Mouse (Mus musculus): ENCODE measurements around the gene Hsd3b7. TPM values are rescaled to one million over a fixed set of nuclear protein-coding genes. Genes with fewer than 3 reads are reported as not detected.
"Not testable (repeated sequence)": the region's sequence is repeated elsewhere in the genome, so short reads cannot be mapped to it uniquely, and the experiment has no call there.

Gene Hsd3b7
- polyA plus RNA-seq, 1 experiment, result 17.3 TPM

DNA sequence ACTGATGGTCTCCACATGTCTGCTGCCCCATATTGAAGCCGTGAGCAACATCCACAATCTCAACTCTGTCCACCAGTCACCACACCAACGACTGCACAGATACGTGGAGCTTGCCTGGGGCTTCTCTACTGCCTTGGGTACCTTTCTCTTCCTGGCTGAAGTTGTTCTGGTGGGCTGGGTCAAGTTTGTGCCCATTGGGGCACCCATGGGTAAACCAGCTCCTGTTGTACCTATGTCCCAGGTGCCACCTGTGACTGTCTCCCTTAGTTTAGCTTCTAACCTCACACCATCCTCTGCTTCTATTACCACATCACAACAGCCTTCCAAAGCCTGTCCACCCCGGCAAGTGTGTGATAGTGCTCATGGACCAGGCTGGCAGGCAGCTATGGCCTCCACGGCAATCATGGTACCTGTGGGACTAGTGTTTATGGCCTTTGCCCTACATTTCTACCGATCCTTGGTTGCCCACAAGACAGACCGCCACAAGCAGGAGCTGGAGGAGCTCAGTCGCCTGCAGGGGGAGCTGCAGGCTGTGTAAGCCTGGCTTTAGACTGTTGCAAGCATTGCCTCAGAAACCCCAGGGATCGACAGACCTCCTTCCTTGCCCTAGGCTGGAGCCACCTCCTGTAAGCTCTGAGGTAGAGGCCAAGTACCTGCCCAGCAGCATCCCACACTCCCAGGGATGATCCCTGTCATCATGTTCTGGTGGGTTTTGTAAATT lies 26.6 kb upstream of the Hsd3b7 start:
- peak in 1 of 2 experiments; percentile 71 for DNase-seq (ENCODE audit: extremely low spot score in 1 of 2, low spot score in 1 of 2)

DNA sequence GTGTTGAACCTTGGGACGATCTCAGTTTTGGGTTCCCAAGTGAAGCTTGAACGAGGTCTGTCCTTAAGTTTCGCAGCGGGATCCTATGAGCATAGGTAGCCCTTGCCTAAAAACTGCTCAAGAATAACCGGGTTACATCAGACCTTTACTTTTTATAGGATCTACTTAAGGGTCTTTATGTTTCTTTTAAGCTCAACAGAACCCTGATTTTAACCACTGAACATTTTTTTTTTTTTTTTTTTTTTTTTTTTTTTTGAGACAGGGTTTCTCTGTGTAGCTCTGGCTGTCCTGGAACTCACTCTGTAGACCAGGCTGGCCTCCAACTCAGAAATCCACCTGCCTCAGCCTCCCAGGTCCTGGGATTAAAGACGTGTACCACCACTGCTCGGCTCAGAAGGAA lies 24.6 kb upstream of the Hsd3b7 start:
- not testable (repeated sequence) for DNase-seq (ENCODE audit: extremely low spot score in 1 of 2, low spot score in 1 of 2)

DNA sequence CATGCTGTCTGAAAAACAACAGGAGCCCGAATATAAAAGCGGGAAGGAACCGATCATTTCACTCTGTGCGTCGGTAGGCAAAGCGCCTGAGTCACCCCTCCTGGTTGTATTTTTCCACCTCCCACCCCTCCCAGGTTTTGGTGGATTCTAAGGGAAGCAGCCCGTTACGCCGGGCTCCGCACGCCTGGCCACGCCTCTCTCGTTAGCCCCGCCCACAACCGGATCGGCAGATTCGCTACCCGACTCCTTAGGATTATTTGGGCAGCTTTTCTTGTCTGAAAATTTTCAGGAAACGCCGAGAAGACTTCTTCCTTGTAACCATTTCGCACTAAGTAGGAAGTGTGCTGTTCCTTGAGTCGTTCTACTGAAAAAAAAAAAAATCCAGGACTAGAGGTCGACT lies 24.0 kb upstream of the Hsd3b7 start, which contains the start of gene Setd1a:
Gene Setd1a (plus strand): TSS at position 245 of the 400 bp plus-strand sequence.
- peak; percentile 79 to 94 for DNase-seq (ENCODE audit: extremely low spot score in 1 of 2, low spot score in 1 of 2)

DNA sequence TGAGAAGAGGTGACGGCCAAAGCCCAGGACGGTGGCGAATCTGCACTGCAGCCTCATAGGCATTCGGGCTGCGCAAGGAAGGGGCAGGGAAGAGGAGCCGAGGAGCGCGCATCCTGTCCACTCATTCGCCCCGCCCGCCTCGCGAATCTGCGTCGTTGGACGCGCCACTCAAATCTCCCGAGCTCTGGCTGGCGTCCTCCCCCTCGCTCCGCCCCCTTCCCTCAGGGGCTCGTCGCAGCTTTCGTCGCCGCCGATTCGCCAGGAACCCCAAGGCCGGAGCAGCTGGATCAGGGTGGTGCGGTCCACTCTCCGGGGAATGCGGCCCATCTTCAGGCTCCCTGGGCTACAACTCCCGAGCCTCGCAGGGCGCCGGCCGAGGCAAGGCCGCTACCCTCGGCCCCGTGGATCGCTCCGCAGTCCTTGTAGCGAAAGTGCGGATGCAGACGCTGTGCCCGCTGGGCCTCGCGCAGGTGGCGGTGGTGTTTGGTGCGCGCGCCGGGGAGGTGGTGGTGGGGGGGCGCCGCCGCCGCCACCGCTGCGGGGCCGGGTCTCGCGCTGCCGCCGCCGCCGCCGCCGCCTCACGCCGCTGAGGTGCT lies 23.4 kb upstream of the Hsd3b7 start:
- DNase-seq (ENCODE audit: extremely low spot score in 1 of 2, low spot score in 1 of 2), result peak; percentile 92 to 97

DNA sequence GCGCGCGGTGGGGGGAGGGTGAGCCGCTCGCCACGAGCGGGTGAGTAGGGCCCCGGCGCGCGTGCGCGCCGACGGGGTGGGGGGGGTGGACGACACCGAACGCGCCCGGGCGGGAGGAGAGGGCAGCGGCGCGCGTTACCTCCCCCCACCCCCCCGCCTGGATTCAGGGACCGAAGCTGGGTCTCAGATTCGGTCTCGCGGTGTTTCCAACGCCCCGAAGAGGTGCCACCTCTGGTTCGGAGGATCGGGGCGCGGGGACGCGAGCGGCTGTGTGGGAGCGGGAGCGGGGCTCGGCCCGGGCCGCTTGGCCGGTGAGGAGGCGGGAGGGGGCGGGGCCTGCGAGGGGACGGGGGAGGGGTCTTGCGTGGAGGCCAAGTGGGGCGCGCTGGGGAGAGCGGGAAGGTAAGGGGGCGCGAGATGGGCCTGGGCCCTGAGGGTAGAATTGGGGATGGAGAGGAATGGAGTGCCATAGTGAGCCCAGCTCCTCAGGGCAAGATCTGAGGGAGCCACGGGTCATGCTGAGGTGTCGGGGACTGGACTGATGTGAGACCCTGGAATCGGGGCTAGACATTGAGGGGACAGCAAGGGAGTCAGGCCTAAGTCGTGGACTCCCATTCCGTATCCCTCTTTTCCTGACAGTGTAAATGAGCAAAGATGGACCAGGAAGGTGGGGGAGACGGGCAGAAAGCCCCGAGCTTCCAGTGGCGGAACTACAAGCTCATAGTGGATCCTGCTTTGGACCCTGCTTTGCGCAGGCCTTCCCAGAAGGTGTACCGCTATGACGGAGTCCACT lies 22.7 kb upstream of the Hsd3b7 start:
- DNase-seq (ENCODE audit: extremely low spot score in 1 of 2, low spot score in 1 of 2), result no peak

DNA sequence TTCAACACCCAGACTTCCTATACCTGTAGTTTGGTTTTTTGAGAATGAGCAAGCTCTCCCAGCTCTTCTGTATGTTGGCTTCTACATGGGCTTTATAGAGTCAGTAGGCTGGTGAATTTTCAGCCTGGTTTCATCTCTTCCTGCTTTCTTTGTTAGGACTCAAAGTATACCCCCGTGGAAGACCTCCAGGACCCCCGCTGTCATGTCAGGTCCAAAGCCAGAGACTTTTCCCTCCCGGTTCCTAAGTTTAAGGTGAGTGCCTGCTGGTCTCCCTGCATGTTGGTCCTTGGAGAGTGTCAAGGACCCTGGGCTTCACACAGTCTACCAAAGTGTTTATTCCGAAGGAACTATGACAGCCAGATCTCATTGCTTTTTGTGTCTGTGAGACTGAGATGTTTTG lies 22.1 kb upstream of the Hsd3b7 start:
- no peak for DNase-seq (ENCODE audit: extremely low spot score in 1 of 2, low spot score in 1 of 2)

DNA sequence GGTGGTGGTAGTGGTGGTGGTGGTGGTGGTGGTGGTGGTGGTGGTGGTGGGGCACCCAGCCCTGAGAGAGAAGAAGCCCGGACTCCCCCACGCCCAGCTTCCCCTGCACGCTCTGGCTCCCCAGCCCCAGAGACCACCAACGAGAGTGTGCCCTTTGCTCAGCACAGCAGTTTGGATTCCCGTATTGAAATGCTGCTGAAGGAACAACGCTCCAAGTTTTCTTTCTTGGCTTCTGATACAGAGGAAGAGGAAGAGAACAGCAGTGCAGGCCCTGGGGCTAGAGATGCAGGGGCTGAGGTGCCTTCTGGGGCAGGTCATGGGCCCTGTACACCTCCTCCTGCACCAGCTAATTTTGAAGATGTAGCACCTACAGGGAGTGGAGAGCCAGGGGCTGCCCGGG lies 15.1 kb upstream of the Hsd3b7 start, which contains the start of gene Gm49388:
Gene Gm49388 (plus strand): TSS at position 301 of the 400 bp plus-strand sequence.
- DNase-seq (ENCODE audit: extremely low spot score in 1 of 2, low spot score in 1 of 2), result no peak

DNA sequence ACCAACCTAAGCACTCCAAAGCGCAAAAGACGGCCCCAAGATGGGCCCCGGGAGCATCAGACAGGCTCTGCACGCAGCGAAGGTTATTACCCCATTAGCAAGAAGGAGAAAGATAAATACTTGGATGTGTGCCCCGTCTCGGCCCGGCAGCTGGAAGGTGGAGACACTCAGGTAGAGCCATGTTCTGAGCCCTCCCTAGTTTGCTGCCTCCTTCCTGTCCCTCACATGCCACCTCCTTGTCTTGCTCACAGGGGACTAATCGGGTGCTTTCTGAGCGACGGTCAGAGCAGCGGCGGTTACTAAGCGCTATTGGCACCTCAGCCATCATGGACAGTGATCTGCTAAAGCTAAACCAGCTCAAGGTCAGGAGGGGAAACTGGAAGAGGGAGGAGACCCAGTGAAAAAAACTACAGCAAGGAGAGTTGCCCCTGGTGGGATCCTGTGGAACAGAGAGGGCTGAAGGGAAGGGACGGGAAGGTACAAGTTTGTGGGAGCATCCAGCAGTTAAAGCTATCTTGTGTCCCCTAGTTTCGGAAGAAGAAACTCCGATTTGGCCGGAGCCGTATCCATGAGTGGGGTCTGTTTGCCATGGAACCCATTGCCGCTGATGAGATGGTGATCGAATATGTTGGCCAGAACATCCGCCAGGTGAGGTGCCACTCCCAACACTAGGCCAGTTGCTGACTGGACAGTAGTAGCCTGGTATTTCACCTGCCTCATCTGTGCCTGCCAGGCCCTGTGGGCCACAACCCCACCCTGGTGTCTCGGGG lies 3.1 kb upstream of the Hsd3b7 start:
- no peak for DNase-seq (ENCODE audit: extremely low spot score in 1 of 2, low spot score in 1 of 2)

DNA sequence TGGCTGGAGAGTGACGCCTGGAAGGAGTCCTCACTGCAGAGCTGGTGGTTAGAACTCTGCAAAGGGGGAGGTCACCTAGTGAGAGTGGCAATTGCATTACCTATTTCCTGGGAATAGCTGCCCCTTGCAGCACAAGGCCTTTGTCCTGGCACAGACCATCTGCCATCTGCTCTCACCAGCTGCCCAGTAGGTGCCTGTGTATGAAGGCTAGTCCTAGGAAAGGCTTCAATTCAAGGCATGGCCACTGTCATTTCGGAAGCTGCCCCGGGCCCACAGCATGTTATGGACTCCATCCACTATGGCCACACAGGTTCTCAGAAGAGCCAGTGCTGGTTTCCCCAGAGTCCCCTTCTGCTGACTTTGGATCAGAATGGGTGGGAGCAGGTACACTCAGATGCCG lies 1.8 kb upstream of the Hsd3b7 start:
- DNase-seq (ENCODE audit: extremely low spot score in 1 of 2, low spot score in 1 of 2), result no peak

DNA sequence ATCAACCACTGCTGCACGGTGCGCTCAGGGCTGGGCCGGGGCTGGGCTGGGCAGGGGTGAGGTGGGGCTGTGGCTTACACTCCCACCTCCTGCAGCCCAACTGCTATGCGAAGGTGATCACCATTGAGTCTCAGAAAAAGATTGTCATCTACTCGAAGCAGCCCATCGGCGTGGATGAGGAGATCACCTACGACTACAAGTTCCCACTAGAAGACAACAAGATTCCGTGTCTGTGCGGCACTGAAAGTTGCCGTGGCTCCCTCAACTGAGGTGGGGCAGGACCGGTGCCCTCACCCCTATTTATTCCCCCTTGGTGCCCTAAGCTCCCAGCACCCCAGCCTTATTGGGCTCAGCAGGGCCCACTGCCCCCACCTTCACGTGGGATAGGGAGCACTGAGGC lies 1.2 kb upstream of the Hsd3b7 start:
- no peak for DNase-seq (ENCODE audit: extremely low spot score in 1 of 2, low spot score in 1 of 2)

DNA sequence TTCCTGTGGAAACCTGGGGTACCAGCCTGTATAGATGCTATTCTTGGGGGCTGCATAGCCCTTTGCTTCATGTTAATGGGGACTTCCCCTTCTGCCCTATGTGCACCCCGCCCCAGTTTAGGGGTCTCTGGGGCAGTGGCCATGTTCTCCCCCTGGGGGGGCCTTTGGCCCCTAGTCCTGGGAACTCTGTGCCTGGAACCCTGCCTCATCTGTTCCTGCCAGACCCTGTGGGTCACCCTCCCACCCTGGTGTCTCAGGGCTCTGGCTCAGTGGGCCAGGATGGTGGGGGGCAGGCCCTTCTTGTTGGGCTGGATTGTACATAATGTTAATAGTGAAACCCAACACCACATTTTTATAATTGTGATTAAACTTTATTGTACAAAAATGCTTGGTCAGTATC lies 666 bp upstream of the Hsd3b7 start:
- DNase-seq (ENCODE audit: extremely low spot score in 1 of 2, low spot score in 1 of 2), result no peak

DNA sequence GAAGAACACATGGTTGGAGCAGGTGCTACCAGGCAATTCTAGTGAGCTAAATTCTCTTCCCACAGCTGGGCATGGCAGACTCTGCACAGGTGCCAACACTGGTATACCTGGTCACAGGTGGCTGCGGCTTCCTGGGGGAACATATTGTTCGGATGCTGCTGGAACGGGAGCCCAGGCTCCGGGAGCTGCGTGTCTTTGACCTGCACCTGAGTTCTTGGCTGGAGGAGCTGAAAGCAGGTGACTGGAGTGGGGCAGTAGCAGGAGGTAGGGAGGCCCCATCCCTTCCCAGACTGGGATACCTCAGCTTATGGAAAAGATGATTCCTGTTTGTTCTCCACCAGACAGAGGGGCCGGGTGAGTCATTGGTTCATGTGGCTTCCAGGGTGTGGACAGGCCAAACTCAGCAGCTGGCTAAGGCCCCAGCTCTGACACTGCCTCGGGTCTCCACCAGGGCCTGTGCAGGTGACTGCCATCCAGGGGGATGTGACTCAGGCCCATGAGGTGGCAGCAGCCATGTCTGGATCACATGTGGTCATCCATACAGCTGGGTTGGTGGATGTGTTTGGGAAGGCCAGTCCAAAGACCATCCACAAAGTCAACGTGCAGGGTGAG lies 712 bp downstream of the Hsd3b7 start:
- DNase-seq (ENCODE audit: extremely low spot score in 1 of 2, low spot score in 1 of 2), result peak in 1 of 2 experiments; percentile 34

DNA sequence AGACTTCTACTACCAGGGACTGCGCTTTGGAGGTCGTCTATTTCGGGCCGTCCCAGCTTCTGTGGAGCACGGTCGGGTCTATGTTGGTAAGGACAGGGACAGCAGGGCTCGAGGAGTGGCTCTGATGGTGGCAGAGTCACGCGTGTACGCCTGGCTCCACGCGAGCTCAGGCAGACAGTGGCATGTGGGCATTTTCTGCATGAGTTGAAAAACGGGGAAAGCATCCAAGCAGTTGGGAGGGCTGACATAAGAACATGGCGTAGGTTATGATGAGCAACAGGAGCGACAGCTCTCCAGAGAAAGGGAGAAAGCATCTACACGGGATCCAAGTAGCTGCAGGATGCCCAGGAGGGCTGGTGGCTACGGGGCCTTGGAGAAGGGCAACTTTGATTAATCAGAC lies 1.9 kb downstream of the Hsd3b7 start:
- peak in 1 of 2 experiments; percentile 55 for DNase-seq (ENCODE audit: extremely low spot score in 1 of 2, low spot score in 1 of 2)

DNA sequence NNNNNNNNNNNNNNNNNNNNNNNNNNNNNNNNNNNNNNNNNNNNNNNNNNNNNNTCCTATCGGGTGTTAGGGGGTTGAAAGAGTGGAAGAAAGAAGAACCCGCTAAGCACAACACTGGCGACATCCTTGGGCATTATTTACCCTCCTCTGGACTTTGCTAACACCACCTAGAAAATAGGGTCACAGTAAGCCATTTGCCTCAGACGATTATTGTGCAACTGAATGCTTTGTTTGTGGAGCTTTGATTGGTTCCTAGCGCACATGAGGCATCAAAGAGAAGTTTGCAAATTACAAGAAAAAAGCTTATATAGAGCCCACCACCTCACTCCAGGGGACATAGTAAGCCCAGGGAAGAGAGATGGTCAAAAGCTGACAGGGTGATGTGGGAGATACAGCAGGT lies 8.4 kb downstream of the Hsd3b7 start:
- DNase-seq (ENCODE audit: extremely low spot score in 1 of 2, low spot score in 1 of 2), result no peak

DNA sequence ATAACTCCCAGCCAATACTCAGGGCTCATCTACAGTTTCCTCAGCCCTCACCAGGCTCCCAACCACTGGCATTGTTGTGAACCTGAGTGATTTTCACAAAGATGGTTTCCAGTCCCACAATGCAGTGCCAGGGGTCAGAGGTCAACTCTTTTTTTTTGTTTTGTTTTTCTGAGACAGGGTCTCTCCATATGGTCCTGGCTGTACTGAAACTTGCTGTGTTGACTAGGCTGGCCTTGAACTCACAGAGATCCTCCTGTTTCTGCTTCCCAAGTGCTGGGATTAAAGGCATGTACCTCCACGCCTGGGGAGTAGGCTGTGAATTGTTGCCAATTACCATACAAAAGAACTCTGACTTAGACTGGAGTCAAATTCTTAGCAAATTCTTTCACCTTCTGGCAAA lies 9.4 kb downstream of the Hsd3b7 start:
- no peak for DNase-seq (ENCODE audit: extremely low spot score in 1 of 2, low spot score in 1 of 2)

DNA sequence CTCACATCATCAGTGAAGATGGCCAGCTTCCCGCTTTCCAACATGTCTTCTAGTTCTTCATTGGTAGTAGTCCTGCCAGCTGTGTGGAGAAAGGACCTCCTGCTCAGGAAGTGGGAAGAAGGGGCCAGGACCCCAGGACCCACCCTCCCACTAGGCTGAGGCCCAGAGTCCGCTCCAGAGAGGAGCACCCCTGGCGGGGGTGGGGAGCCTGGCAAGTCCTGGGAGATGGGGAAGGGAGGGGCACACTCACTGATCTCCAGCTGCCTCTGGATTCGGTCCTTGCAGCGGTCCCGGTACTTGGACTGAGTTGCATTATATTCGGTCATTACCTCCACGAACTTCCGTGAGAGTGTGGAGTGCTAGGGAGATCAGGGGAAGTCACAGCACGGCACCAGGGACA lies 10.2 kb downstream of the Hsd3b7 start:
- no peak for DNase-seq (ENCODE audit: extremely low spot score in 1 of 2, low spot score in 1 of 2)

DNA sequence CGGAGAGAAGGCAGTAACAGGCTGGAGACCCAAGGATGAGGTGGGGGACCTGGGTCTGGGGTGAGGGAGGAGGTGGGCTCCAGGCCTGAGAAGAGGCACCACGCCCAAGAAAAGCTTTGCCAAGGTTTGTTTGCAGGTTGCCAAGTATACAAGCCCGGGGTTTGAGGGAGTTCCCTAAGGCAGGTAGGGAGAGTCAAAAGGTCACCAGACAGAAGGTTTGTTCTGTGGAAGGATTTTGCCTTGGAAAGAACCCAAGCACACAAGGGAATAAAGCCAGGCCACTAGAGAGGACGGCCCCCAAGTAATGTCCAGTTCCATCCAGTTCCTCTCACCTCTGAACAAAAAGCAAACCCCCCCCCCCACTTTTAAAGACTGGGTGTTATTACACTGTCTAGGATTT lies 10.8 kb downstream of the Hsd3b7 start:
- no peak for DNase-seq (ENCODE audit: extremely low spot score in 1 of 2, low spot score in 1 of 2)

DNA sequence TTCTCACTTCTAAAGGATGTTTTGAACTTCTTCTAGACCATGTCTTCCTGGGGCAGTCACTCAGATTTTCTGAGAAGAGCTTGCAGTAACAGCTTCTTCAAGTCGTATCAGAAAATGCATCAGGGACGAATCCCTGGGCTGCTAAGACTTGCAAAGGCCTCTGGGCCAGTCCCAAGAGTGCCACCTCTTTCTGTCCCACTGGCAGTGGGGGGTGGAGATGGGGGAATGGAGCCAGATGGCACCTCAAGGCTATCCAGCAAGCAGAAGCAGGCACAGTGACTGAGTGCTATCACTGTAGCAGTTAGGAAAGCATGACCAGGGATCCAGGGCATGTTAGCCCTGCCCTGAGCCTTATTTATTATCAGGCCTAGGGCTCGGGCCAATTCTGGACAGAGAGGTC lies 11.9 kb downstream of the Hsd3b7 start:
- DNase-seq (ENCODE audit: extremely low spot score in 1 of 2, low spot score in 1 of 2), result no peak

DNA sequence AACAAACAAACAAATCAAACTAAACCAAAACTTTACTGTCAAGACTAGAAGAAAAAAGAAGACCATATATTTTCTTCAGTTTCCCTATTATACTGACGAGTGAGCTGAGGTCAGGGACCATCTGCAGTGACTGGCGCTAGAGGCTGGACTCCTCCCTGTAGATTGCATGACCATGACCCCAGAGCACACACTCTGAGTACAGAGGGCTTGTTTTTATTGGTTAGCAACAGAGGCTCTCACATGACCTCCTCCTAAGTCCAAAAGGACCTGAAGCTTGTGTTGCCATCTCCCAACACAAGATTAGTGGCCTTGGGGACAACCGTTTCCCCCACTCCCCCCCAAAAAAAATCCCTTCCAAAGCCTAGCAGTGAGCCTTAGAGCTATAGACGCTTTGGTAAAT lies 13.4 kb downstream of the Hsd3b7 start:
- no peak for DNase-seq (ENCODE audit: extremely low spot score in 1 of 2, low spot score in 1 of 2)

DNA sequence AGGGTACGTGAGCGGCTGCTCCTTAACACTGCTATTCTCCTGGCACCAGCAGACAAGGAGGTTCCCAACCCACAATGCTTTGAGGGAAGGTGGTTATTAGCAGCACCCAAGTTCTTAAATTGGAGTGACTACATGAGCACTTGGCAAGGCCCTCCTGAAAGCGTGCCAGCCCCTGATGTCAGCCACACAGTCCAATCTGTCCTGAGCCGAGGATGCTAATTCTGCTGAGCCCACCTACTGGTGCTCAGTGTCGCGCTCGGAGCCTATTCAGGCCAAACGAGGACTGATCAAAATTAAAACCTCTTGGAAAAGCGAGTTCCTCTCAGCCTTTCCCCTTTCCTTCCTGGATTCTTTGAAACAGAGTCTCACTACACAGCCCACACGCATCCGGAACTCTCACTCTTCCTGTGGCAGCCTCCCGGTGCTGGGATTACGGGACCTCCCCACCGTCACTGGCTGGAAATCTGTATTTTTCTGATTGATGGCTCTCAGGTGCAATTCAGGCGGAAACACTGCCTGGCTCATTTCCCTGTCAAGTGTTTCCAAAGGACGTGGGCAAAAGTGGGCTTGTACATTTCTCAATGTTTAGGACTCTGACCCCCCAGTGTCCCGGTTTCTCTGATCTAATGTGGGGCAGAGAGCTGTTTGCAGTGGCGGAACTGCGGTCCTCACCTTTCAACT lies 14.0 kb downstream of the Hsd3b7 start:
- peak; percentile 66 to 87 for DNase-seq (ENCODE audit: extremely low spot score in 1 of 2, low spot score in 1 of 2)
